In the genomic region with DNA sequence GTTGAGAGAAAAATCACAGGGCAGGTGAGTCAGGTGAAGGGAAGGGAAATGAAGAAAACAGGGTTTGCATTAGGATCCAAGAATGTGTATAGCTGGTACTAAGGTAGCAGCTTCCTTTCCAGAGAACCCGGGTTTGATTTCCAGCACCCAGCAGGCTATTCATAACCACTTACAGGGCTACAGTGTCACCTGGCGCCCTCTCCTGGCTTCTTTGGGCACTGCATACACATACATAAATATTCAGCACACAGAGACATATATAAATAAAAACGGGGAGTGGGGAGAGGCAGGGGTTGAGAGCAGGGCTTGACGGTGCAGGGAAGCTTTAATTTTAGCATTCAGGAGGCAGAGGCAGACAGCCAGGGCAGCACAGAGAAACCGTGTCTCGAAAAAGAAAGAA, we compare ENCODE assay signal across 17 mouse cellular contexts. TPM values are rescaled to one million over a fixed set of nuclear protein-coding genes. Genes with fewer than 3 reads are reported as not detected.
DNase-seq lines count a peak whose midpoint lies in the region; ATAC-seq and TF ChIP-seq lines count a peak whose summit lies in the region.
"Had no signal": no experiment of that assay in that cellular context is flagged by ENCODE, and none has a peak within 500 bp of the region (broad histone marks: within the 10 kb centered on the region; RNA-seq: fewer than 3 reads in every experiment).

No protein-coding gene starts in this region.

- ATAC-seq in liver, embryonic 14.5 days (ENCODE audit: insufficient read depth): no peak
- no peak for ATAC-seq in liver, embryonic 11.5 days (replicated peaks; ENCODE audit: low FRiP score)

- H3K9me3 ChIP-seq in liver, embryonic 14.5 days (ENCODE audit: control insufficient read depth, low read length): no peaks in the 10 kb centered on the region
- H3K9me3 ChIP-seq in liver, embryonic 11.5 days (ENCODE audit: control insufficient read depth, low read length): no peaks in the 10 kb centered on the region
- H3K9me3 ChIP-seq: limb, embryonic 12.5 days had no signal

- 62% methylated on average over 6 of the region's 6 CpGs for WGBS in liver, embryonic 14.5 days (ENCODE audit: insufficient replicate concordance)
- 83% methylated on average over 6 of the region's 6 CpGs for WGBS in liver, embryonic 11.5 days

- no peak overlapping the region for H3K27ac ChIP-seq in liver, embryonic 14.5 days
- no peak overlapping the region for H3K27ac ChIP-seq in liver, embryonic 11.5 days (ENCODE audit: low read depth, low read length)
- H3K27ac ChIP-seq: limb, embryonic 12.5 days had no signal

- no peak overlapping the region for H3K4me3 ChIP-seq in liver, embryonic 14.5 days (ENCODE audit: insufficient read depth in 1 of 2, low read depth in 2 of 2, low read length in 2 of 2)
- no peak overlapping the region for H3K4me3 ChIP-seq in liver, embryonic 11.5 days (ENCODE audit: low read depth, low read length)
- H3K4me3 ChIP-seq: limb, embryonic 12.5 days; megakaryocyte, embryonic 14.5 days had no signal

- no peak for DNase-seq in liver, embryonic 14.5 days (ENCODE audit: low read depth in 3 of 3, low spot score in 3 of 3)
- DNase-seq in liver, embryonic 11.5 days (ENCODE audit: low spot score): no peak
- DNase-seq in thymus, postnatal 4 days: peak; percentile 27
- no peak for DNase-seq in thymus, adult 18-20 months
- peak; percentile 81 for DNase-seq in ZHBTc4 (ENCODE audit: low read depth, low spot score)
- DNase-seq in ovary, postnatal 10 days (ENCODE audit: low spot score): no peak
- no peak for DNase-seq in urinary bladder, adult 18-20 months (ENCODE audit: low spot score in 2 of 2)
- no peak for DNase-seq in spleen, postnatal 4 days (ENCODE audit: low spot score in 2 of 2)
- DNase-seq: adrenal gland, postnatal 25 days; cerebellum, adult 2 months; embryo, embryonic 11 days; kidney, adult 8-10 months; layer of hippocampus, adult 9-11 months; spleen, adult 18-20 months had no signal

- H3K4me1 ChIP-seq in liver, embryonic 14.5 days (replicated peaks; ENCODE audit: control insufficient read depth in 2 of 2, insufficient read depth in 2 of 2, low read length in 1 of 2): no peaks in the 10 kb centered on the region
- H3K4me1 ChIP-seq in liver, embryonic 11.5 days (replicated peaks; ENCODE audit: control insufficient read depth, insufficient read depth, low read length): no peaks in the 10 kb centered on the region
- H3K4me1 ChIP-seq: megakaryocyte, embryonic 14.5 days had no signal

- peak; percentile 53 for TF ChIP-seq CTCF in liver, embryonic 14.5 days (IDR thresholded peaks at IDR 0.05; ENCODE audit: low read depth)

- no peak overlapping the region for H3K9ac ChIP-seq in liver, embryonic 14.5 days (replicated peaks)
- H3K9ac ChIP-seq in liver, embryonic 11.5 days (ENCODE audit: low read depth, low read length): no peak overlapping the region
- H3K9ac ChIP-seq: limb, embryonic 12.5 days had no signal

- H3K27me3 ChIP-seq in liver, embryonic 14.5 days (ENCODE audit: control insufficient read depth, insufficient read depth, low read length): no peaks in the 10 kb centered on the region
- no peaks in the 10 kb centered on the region for H3K27me3 ChIP-seq in liver, embryonic 11.5 days (replicated peaks; ENCODE audit: control insufficient read depth, insufficient read depth, low read length)
- H3K27me3 ChIP-seq: limb, embryonic 12.5 days; megakaryocyte, embryonic 14.5 days had no signal

- no peak for TF ChIP-seq EP300 in liver, embryonic 14.5 days (IDR thresholded peaks at IDR 0.05; ENCODE audit: low read depth)

- H3K36me3 ChIP-seq in liver, embryonic 14.5 days (replicated peaks; ENCODE audit: control insufficient read depth, insufficient read depth, low read depth): no peaks in the 10 kb centered on the region
- no peaks in the 10 kb centered on the region for H3K36me3 ChIP-seq in liver, embryonic 11.5 days (ENCODE audit: control insufficient read depth, insufficient read depth, low read length)
- H3K36me3 ChIP-seq: limb, embryonic 12.5 days had no signal

- H3K4me2 ChIP-seq in liver, embryonic 14.5 days (ENCODE audit: low read depth): no peak overlapping the region
- no peak overlapping the region for H3K4me2 ChIP-seq in liver, embryonic 11.5 days
- H3K4me2 ChIP-seq: heart, embryonic 11.5 days; limb, embryonic 12.5 days had no signal

RNA-seq across cellular contexts. Expression of a gene that starts 45.6 kb away (rescaled TPM):
- polyA plus RNA-seq in liver, embryonic 14.5 days (2012; rRNA removed): 20.5 and 27.9 TPM in 2 replicates
- polyA plus RNA-seq in liver, embryonic 14.5 days (2014; fragmentation: Nextera tagmentation; extraction: Ambion mirVana): 30.3 and 34.5 TPM in 2 replicates
- polyA plus RNA-seq in liver, embryonic 11.5 days (2014; fragmentation: Nextera tagmentation; extraction: Ambion mirVana): 75.9 and 78.1 TPM in 2 replicates

RNA-seq across cellular contexts. Expression of a gene that starts 46.3 kb away (rescaled TPM):
- polyA plus RNA-seq in liver, embryonic 14.5 days (2012; rRNA removed): 3.9 and 4.0 TPM in 2 replicates
- 9.0 TPM in 2 replicates for polyA plus RNA-seq in liver, embryonic 14.5 days (2014; fragmentation: Nextera tagmentation; extraction: Ambion mirVana)
- polyA plus RNA-seq in liver, embryonic 11.5 days (2014; fragmentation: Nextera tagmentation; extraction: Ambion mirVana): 10.2 and 10.4 TPM in 2 replicates

RNA-seq across cellular contexts. Expression of a gene that starts 49.0 kb away (rescaled TPM):
- polyA plus RNA-seq in liver, embryonic 14.5 days (2012; rRNA removed): 0.01 TPM in 1 of 2 replicates, not detected in the other
- polyA plus RNA-seq in liver, embryonic 14.5 days (2014; fragmentation: Nextera tagmentation; extraction: Ambion mirVana): not detected in 2 replicates
- polyA plus RNA-seq in liver, embryonic 11.5 days (2014; fragmentation: Nextera tagmentation; extraction: Ambion mirVana): 0.08 TPM in 1 of 2 replicates, not detected in the other

Comparison
In these comparisons a context has a peak if more than half of its experiments do, and no peak if none do; other contexts are left out.
1. DNase-seq: peak in thymus, postnatal 4 days (single experiment) and ZHBTc4 (single experiment); none in liver, embryonic 14.5 days (0 of 3), liver, embryonic 11.5 days (single experiment), thymus, adult 18-20 months (0 of 2), ovary, postnatal 10 days (single experiment), urinary bladder, adult 18-20 months (0 of 2) and spleen, postnatal 4 days (0 of 2).